Mouse (Mus musculus): Measurements from ENCODE around the gene Atl3. TPM values are rescaled to one million over a fixed set of nuclear protein-coding genes. Genes with fewer than 3 reads are reported as not detected.

The Atl3 gene
- total and polyA plus RNA-seq, 3 experiments: 10.5 to 74.2 (median 64.6) TPM

DNA sequence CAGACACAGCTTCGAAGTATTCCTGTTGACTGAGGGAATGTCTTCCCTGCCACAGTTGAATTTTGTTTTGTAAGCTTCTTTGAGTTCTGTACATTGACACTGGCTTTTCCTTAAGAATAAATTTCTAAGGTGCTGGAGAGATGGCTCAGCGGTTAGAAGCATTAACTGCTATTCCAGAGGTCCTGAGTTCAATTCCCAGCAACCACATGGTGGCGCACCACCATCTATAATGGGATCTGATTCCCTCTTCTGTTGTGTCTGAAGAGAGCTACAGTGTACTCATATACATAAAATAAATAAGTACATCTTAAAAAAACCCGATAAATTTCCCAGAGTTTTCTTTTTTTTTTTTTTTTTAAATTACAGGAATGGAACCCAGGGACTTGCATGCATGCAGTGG, 14.2 kb downstream of the Atl3 start:
- peaks cover 55% of the 10 kb centered on the region for H3K36me3 ChIP-seq (replicated peaks)
- H3K4me3 ChIP-seq (ENCODE audit: low read depth, low read length): no peak overlapping the region
- no peaks in the 10 kb centered on the region for H3K9me3 ChIP-seq (replicated peaks)
- peaks cover 6% of the 10 kb centered on the region; the same call in 1 of the 2 replicates for H3K4me1 ChIP-seq (ENCODE audit: insufficient read depth, low read depth, low read length)
- ATAC-seq (ENCODE audit: extremely low read depth, insufficient number of reproducible peaks, low FRiP score, poor library complexity, severe bottlenecking): no peak
- no peaks in the 10 kb centered on the region for H3K27me3 ChIP-seq (ENCODE audit: insufficient read depth, low read length)
- TF ChIP-seq POLR2AphosphoS5 (IDR thresholded peaks at IDR 0.05; ENCODE audit: insufficient replicate concordance, low read depth, low read length): no peak
- TF ChIP-seq GATA1 (IDR thresholded peaks at IDR 0.05; ENCODE audit: borderline replicate concordance, low read length): no peak
- no peak for TF ChIP-seq CTCF (IDR thresholded peaks at IDR 0.05; ENCODE audit: low read depth, low read length)
- no peak for TF ChIP-seq GATA2 (IDR thresholded peaks at IDR 0.05; ENCODE audit: borderline replicate concordance, low read depth, low read length)
- no peak for TF ChIP-seq TAL1 (conservative IDR thresholded peaks at IDR 0.05; ENCODE audit: low read depth, low read length)
- no peak for DNase-seq (ENCODE audit: low spot score)

DNA sequence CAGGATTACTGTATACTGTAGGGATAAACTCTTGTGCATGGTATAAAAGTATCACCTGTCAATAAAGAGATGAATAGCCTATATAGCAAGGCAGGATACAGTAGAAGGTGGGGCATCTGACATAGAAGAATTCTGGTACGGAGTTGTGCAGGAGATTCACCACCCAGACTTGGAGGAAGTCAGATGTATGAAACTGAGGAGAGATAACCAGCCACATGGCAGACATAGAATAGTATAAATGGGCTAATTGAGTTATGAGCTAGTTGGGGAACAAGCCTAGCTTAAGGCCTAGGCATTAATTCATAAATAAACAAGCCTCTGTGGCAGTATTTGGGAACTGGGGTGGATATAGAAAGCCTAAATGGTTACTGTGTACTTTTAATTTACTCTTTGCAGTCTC, 22.6 kb downstream of the Atl3 start:
- TF ChIP-seq GATA1 (IDR thresholded peaks at IDR 0.05; ENCODE audit: borderline replicate concordance, low read length) (no peak), TAL1 (conservative IDR thresholded peaks at IDR 0.05; ENCODE audit: low read depth, low read length) (no peak), CTCF (IDR thresholded peaks at IDR 0.05; ENCODE audit: low read depth, low read length) (no peak), POLR2AphosphoS5 (IDR thresholded peaks at IDR 0.05; ENCODE audit: insufficient replicate concordance, low read depth, low read length) (no peak), GATA2 (IDR thresholded peaks at IDR 0.05; ENCODE audit: borderline replicate concordance, low read depth, low read length) (no peak)
- peaks cover 68% of the 10 kb centered on the region for H3K36me3 ChIP-seq (replicated peaks)
- no peak for DNase-seq (ENCODE audit: low spot score)
- no peak for ATAC-seq (ENCODE audit: extremely low read depth, insufficient number of reproducible peaks, low FRiP score, poor library complexity, severe bottlenecking)
- no peaks in the 10 kb centered on the region for H3K9me3 ChIP-seq (replicated peaks)
- peaks cover 2% of the 10 kb centered on the region; the same call in 1 of the 2 replicates for H3K4me1 ChIP-seq (ENCODE audit: insufficient read depth, low read depth, low read length)
- H3K27me3 ChIP-seq (ENCODE audit: insufficient read depth, low read length): no peaks in the 10 kb centered on the region
- no peak overlapping the region for H3K4me3 ChIP-seq (ENCODE audit: low read depth, low read length)

DNA sequence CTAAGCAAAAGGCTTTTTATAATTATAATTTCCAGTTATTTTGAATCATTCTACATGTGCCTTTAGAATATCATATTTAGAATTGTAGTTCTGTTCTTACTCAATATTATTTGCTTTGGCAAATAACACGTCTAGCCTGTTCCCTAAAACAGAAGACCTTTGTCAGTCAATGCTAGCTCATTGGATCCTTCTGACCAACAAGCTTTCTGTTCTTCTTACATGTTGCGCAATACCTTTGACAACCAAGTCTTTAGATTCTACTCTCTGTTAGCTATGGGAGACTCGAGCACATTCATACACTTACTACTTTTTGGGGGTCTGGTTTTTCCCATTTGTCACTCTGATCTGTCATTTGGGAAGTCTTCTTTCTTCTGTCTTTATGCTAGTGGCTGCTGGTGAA, 27.8 kb downstream of the Atl3 start:
- Histone ChIP-seq H3K4me3 (ENCODE audit: low read depth, low read length) (no peak overlapping the region), H3K4me1 (ENCODE audit: insufficient read depth, low read depth, low read length) (no peaks in the 10 kb centered on the region), H3K36me3 (replicated peaks) (peaks cover 79% of the 10 kb centered on the region), H3K27me3 (ENCODE audit: insufficient read depth, low read length) (no peaks in the 10 kb centered on the region), H3K9me3 (replicated peaks) (no peaks in the 10 kb centered on the region)
- ATAC-seq (ENCODE audit: extremely low read depth, insufficient number of reproducible peaks, low FRiP score, poor library complexity, severe bottlenecking) (no peak), DNase-seq (ENCODE audit: low spot score) (no peak)
- TF ChIP-seq POLR2AphosphoS5 (IDR thresholded peaks at IDR 0.05; ENCODE audit: insufficient replicate concordance, low read depth, low read length): no peak
- TF ChIP-seq TAL1 (conservative IDR thresholded peaks at IDR 0.05; ENCODE audit: low read depth, low read length): no peak
- TF ChIP-seq GATA1 (IDR thresholded peaks at IDR 0.05; ENCODE audit: borderline replicate concordance, low read length): no peak
- no peak for TF ChIP-seq CTCF (IDR thresholded peaks at IDR 0.05; ENCODE audit: low read depth, low read length)
- no peak for TF ChIP-seq GATA2 (IDR thresholded peaks at IDR 0.05; ENCODE audit: borderline replicate concordance, low read depth, low read length)

DNA sequence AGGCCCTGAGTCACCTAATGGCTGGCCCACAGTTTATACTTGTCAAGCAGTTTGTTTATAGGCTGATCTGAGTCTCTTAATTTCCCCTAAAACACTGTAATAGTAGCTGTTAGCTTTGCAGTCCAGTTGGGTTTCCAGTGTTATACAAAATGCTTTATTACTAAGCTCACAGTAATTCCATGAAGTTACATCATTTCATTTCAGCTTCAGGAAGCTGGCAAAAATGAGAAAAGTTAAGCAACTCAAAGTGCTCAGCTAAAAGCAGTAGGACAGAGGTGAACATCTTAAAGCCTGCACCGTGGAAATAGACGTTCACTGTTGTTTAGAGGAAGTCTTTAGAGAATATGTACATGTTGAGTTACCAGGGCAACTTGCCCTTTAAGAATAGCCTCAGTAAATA, 29.0 kb downstream of the Atl3 start:
- TF ChIP-seq GATA1 (IDR thresholded peaks at IDR 0.05; ENCODE audit: borderline replicate concordance, low read length) (no peak), POLR2AphosphoS5 (IDR thresholded peaks at IDR 0.05; ENCODE audit: insufficient replicate concordance, low read depth, low read length) (no peak), GATA2 (IDR thresholded peaks at IDR 0.05; ENCODE audit: borderline replicate concordance, low read depth, low read length) (no peak), TAL1 (conservative IDR thresholded peaks at IDR 0.05; ENCODE audit: low read depth, low read length) (no peak), CTCF (IDR thresholded peaks at IDR 0.05; ENCODE audit: low read depth, low read length) (no peak)
- H3K9me3 ChIP-seq (replicated peaks): no peaks in the 10 kb centered on the region
- ATAC-seq (ENCODE audit: extremely low read depth, insufficient number of reproducible peaks, low FRiP score, poor library complexity, severe bottlenecking): no peak
- H3K27me3 ChIP-seq (ENCODE audit: insufficient read depth, low read length): no peaks in the 10 kb centered on the region
- no peak for DNase-seq (ENCODE audit: low spot score)
- peaks cover 79% of the 10 kb centered on the region for H3K36me3 ChIP-seq (replicated peaks)
- H3K4me1 ChIP-seq (ENCODE audit: insufficient read depth, low read depth, low read length): no peaks in the 10 kb centered on the region
- no peak overlapping the region for H3K4me3 ChIP-seq (ENCODE audit: low read depth, low read length)

DNA sequence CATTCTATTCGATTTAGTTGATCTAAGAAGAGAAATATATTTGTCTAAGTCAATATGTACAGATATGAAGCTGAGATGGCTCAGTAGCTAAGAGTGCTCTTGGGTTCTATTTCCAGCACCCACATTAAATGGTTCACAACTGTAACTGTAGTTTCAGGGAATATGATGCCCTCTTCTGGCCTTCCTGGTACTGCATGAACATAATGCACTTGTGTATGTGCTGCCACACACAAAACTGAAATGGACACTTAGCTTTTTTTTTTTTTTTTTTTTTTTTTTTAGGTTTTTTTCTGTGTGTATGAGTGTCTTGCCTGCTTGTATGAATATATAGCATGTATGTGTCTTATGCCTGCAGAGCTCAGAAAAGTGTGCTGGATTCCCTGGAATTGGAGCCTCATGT, 29.5 kb downstream of the Atl3 start:
- DNase-seq (ENCODE audit: low spot score) (no peak), ATAC-seq (ENCODE audit: extremely low read depth, insufficient number of reproducible peaks, low FRiP score, poor library complexity, severe bottlenecking) (no peak)
- Histone ChIP-seq H3K4me3 (ENCODE audit: low read depth, low read length) (no peak overlapping the region), H3K4me1 (ENCODE audit: insufficient read depth, low read depth, low read length) (no peaks in the 10 kb centered on the region), H3K36me3 (replicated peaks) (peaks cover 83% of the 10 kb centered on the region), H3K9me3 (replicated peaks) (no peaks in the 10 kb centered on the region), H3K27me3 (ENCODE audit: insufficient read depth, low read length) (no peaks in the 10 kb centered on the region)
- TF ChIP-seq GATA1 (IDR thresholded peaks at IDR 0.05; ENCODE audit: borderline replicate concordance, low read length): no peak

DNA sequence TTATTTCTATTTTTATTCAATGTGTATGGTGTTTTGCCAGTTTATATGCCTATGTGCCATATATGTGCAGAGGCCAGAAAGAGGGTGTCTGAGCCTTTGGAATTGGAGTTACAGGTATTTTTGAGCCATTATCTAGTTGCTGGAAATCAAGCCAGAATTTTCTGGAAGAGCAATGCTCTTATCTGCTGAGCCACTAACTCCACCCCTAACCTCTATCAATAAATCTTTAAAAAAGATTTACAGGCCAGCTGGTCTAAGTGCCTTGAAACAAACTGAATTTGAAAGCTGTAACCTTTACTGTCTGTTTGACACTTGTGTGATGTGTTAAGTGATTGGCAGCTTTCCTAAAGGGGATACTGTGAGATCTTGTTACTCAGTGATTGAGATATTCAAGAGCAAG, 29.9 kb downstream of the Atl3 start:
- H3K27me3 ChIP-seq (ENCODE audit: insufficient read depth, low read length): no peaks in the 10 kb centered on the region
- no peak overlapping the region for H3K4me3 ChIP-seq (ENCODE audit: low read depth, low read length)
- no peaks in the 10 kb centered on the region for H3K9me3 ChIP-seq (replicated peaks)
- TF ChIP-seq GATA1 (IDR thresholded peaks at IDR 0.05; ENCODE audit: borderline replicate concordance, low read length): no peak
- no peak for TF ChIP-seq POLR2AphosphoS5 (IDR thresholded peaks at IDR 0.05; ENCODE audit: insufficient replicate concordance, low read depth, low read length)
- no peak for TF ChIP-seq CTCF (IDR thresholded peaks at IDR 0.05; ENCODE audit: low read depth, low read length)
- no peak for TF ChIP-seq GATA2 (IDR thresholded peaks at IDR 0.05; ENCODE audit: borderline replicate concordance, low read depth, low read length)
- no peak for TF ChIP-seq TAL1 (conservative IDR thresholded peaks at IDR 0.05; ENCODE audit: low read depth, low read length)
- H3K36me3 ChIP-seq (replicated peaks): peaks cover 83% of the 10 kb centered on the region
- ATAC-seq (ENCODE audit: extremely low read depth, insufficient number of reproducible peaks, low FRiP score, poor library complexity, severe bottlenecking): no peak
- no peak for DNase-seq (ENCODE audit: low spot score)
- H3K4me1 ChIP-seq (ENCODE audit: insufficient read depth, low read depth, low read length): no peaks in the 10 kb centered on the region

DNA sequence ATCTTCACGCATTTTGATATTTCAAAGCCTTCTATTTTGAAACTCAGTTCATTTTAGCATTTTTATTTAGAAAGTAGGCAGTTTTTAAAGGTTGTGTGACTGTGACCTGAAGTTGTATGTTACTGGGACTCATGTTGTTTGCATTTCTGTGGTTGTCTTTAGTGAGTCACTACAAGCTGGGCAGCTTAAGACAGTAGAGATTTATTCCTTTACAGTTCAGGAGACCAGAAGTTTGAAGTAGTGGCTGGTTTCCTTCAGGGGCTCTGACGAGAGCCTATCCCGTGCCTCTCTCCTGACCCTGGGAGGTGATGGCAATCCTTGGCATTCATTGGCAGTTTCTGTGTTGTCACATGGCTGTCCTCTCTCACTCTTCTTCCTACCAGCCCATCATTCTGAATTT, 31.0 kb downstream of the Atl3 start:
- Histone ChIP-seq H3K27me3 (ENCODE audit: insufficient read depth, low read length) (no peaks in the 10 kb centered on the region), H3K4me1 (ENCODE audit: insufficient read depth, low read depth, low read length) (no peaks in the 10 kb centered on the region), H3K9me3 (replicated peaks) (no peaks in the 10 kb centered on the region), H3K36me3 (replicated peaks) (peaks cover 82% of the 10 kb centered on the region), H3K4me3 (ENCODE audit: low read depth, low read length) (no peak overlapping the region)
- TF ChIP-seq CTCF (IDR thresholded peaks at IDR 0.05; ENCODE audit: low read depth, low read length) (no peak), TAL1 (conservative IDR thresholded peaks at IDR 0.05; ENCODE audit: low read depth, low read length) (no peak), GATA1 (IDR thresholded peaks at IDR 0.05; ENCODE audit: borderline replicate concordance, low read length) (no peak), POLR2AphosphoS5 (IDR thresholded peaks at IDR 0.05; ENCODE audit: insufficient replicate concordance, low read depth, low read length) (no peak), GATA2 (IDR thresholded peaks at IDR 0.05; ENCODE audit: borderline replicate concordance, low read depth, low read length) (no peak)
- DNase-seq (ENCODE audit: low spot score) (no peak), ATAC-seq (ENCODE audit: extremely low read depth, insufficient number of reproducible peaks, low FRiP score, poor library complexity, severe bottlenecking) (no peak)

All from G1E (cell line).